Mouse (Mus musculus) liver, adult 2 months (tissue): ENCODE data around the gene Mtmr4.

Experiments used
- CTCF ChIP-seq: fragments of 200-500 bp; IDR thresholded peaks from 2 replicates; pipeline ENCODE4 v1.5.1; 2011; ENCODE audit warnings: low read depth, low read length, control low read depth
- POLR2A ChIP-seq: fragments of 200-500 bp; IDR thresholded peaks from 2 replicates; pipeline ENCODE4 v1.6.1; 2011; ENCODE audit warnings: low read length, control low read depth; ENCODE audit not compliant: insufficient read depth; ENCODE audit errors: extremely low read depth

DNA sequence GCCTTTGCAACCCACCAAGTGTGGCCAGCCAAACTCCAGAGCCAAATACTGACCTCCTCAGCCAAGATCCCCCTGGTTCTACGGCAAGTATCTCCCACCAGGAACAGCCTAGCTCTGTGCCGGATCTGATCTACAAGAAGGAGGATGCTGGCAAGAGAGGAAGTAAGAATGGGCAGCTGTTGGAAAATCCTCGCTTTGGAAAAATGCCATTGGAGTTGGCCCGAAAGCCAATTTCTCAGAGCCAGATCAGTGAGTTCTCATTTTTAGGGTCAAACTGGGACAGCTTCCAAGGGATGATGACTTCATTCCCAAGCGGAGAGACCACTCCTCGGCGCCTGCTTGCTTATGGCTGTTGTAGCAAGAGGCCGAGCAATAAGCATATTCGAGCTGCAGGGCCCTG is 19.6 kb downstream of the Mtmr4 start:
- no peak for TF ChIP-seq CTCF
- no peak for TF ChIP-seq POLR2A
